Mouse (Mus musculus) testis, adult 2 months (tissue): ENCODE measurements around the gene Asb15. TPM values are rescaled to one million over a fixed set of nuclear protein-coding genes. Genes with fewer than 3 reads are reported as not detected.

ENCODE experiments used
- H3K27ac ChIP-seq: fragments of 200-500 bp; 2 replicates; pipeline ENCODE4 v1.5.1; 2012; ENCODE audit warnings: low read depth, low read length; ENCODE audit not compliant: control insufficient read depth, insufficient read depth
- H3K27me3 ChIP-seq: fragments of 200-500 bp; 2 replicates; pipeline ENCODE4 v1.6.1; 2012; ENCODE audit warnings: mild to moderate bottlenecking, low read length, moderate library complexity; ENCODE audit not compliant: control insufficient read depth, insufficient read depth
- H3K36me3 ChIP-seq: fragments of 200-500 bp; 2 replicates; pipeline ENCODE4 v1.6.1; 2012; ENCODE audit warnings: mild to moderate bottlenecking, low read length; ENCODE audit not compliant: control insufficient read depth, insufficient read depth
- H3K4me1 ChIP-seq: fragments of 200-500 bp; 2 replicates; pipeline ENCODE4 v1.6.1; 2012; ENCODE audit warnings: low read length; ENCODE audit not compliant: control insufficient read depth, insufficient read depth
- H3K4me3 ChIP-seq: fragments of 200-500 bp; 2 replicates; pipeline ENCODE4 v1.5.1; 2012; ENCODE audit warnings: low read depth, mild to moderate bottlenecking, low read length, moderate library complexity, mixed read lengths; ENCODE audit not compliant: control insufficient read depth
- CTCF ChIP-seq: fragments of 200-500 bp; IDR thresholded peaks from 2 replicates; pipeline ENCODE4 v1.5.1; 2012; ENCODE audit warnings: low read depth, mild to moderate bottlenecking, inconsistent platforms, low read length, moderate library complexity; ENCODE audit not compliant: control insufficient read depth, insufficient read depth, insufficient replicate concordance
- POLR2A ChIP-seq: fragments of 200-500 bp; IDR thresholded peaks from 2 replicates; pipeline ENCODE4 v1.6.1; 2012; ENCODE audit warnings: low read depth, mild to moderate bottlenecking, inconsistent platforms, low read length, moderate library complexity; ENCODE audit not compliant: control insufficient read depth
- polyA plus RNA-seq: library from polyadenylated mRNA; depleted of rRNA; stranded (reverse); fragments of >200 nt; gene quantifications from 2 replicates; pipeline ENCODE4 v1.2.3, GENCODE M21; 2012

Asb15 gene
- polyA plus RNA-seq, 1 experiment: 24.3 TPM

DNA sequence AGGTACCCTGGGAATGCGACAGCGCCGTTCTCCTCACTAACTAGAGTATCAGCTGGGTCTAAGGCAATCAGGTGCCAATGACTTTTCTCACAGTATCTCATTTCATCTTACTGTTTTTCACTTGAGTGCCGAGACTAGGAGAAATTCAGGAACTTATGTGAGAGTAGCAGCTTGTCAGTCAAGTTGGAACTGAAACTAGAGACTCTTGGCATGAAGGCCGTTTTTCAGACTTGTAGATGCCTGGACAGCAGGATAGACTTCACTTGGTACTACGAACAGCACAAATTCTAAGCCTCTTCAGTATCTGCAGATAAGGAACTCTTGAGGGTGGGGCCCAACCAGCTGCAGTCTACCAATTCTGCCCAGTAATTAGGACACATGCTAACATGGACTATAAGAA is 72.2 kb downstream of the Asb15 start:
- no peaks in the 10 kb centered on the region for H3K27me3 ChIP-seq
- TF ChIP-seq CTCF (no peak), POLR2A (no peak)
- H3K36me3 ChIP-seq: no peaks in the 10 kb centered on the region
- H3K4me3 ChIP-seq: no peak overlapping the region
- H3K27ac ChIP-seq: no peak overlapping the region
- peaks cover 8% of the 10 kb centered on the region for H3K4me1 ChIP-seq

DNA sequence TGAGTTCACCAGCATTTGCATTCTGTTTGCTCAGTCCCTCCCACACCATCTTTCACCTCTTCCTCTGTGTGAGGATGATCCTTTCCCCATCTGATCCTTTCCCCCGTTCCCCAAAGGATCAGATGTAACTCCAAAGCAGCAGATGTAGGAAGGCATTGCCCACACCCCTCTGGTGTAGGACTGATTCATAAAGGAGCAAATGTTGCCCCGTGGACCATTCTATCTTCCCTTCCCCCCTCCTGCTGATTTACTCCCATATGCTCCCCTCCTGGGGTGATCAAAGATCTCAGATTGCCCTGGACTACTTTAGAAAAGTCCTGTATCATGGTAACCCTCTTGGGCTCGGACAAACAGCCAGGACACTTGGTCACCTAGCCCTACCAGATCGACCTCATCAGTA is 72.8 kb downstream of the Asb15 start:
- no peaks in the 10 kb centered on the region for H3K27me3 ChIP-seq
- H3K27ac ChIP-seq: no peak overlapping the region
- H3K4me1 ChIP-seq: peaks cover 8% of the 10 kb centered on the region
- no peak overlapping the region for H3K4me3 ChIP-seq
- TF ChIP-seq CTCF (no peak), POLR2A (no peak)
- H3K36me3 ChIP-seq: no peaks in the 10 kb centered on the region

DNA sequence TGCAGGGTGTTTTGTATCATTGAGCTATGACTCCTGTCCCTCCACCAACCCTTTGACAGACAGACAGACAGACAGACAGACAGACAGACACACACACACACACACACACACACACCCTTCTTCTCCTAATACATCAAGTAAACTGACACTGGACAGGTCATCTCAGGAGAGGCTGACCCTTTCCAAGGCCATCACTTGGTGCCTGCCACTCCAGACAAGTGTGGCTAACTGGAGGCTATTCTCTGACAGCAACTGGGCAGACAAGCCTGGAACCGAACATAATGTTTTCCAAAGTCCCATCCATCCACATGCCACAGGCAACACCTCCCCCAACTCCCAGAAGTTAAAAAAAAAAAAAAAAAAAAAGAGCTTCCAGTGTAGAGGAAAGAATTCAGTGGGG is 73.7 kb downstream of the Asb15 start:
- TF ChIP-seq POLR2A (no peak), CTCF (no peak)
- H3K27me3 ChIP-seq: no peaks in the 10 kb centered on the region
- no peaks in the 10 kb centered on the region for H3K36me3 ChIP-seq
- no peak overlapping the region for H3K4me3 ChIP-seq
- no peak overlapping the region for H3K27ac ChIP-seq
- peaks cover 8% of the 10 kb centered on the region for H3K4me1 ChIP-seq

DNA sequence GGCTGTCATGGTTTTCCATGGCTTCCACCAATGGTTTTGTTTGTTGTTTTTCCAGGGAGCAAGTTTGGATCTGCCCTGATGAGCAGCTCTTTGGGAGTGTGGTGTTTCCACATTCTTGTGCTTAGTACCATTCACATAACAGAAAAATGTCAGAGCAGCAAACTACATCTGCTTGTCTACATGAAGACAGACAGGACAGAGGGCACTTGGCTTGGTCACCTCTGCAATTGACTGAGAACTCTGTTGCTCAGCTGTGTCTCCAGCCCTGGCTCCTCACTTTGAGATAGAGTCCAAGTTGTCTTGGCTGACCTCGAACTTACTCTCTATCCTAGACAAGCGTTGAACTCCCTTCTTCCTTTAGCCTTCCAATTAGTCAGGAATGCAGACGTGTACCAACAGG is 74.4 kb downstream of the Asb15 start:
- Histone ChIP-seq H3K4me1 (peaks cover 7% of the 10 kb centered on the region), H3K27me3 (no peaks in the 10 kb centered on the region), H3K27ac (no peak overlapping the region), H3K36me3 (no peaks in the 10 kb centered on the region), H3K4me3 (no peak overlapping the region)
- no peak for TF ChIP-seq CTCF
- TF ChIP-seq POLR2A: no peak

DNA sequence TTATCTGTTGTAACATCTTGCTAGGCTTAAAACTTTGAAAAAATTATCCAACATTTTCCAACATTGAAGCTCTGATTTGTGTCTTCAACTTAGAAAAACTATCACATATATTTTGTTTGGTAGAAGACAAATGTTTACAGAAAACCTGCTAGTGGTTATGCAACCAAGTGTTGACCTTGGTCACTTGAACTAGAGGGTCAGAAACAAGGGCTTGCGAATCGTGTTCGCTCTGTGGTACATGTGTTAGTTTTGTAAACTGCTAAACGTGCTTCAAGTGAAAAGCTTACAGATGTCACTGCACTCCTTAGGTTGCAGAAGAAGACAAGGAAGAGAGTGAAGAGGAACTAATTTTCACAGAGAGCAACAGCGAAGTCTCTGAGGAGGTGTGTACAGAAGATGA is 75.0 kb downstream of the Asb15 start:
- Histone ChIP-seq H3K27me3 (no peaks in the 10 kb centered on the region), H3K4me1 (peaks cover 2% of the 10 kb centered on the region), H3K4me3 (no peak overlapping the region), H3K36me3 (no peaks in the 10 kb centered on the region), H3K27ac (no peak overlapping the region)
- TF ChIP-seq CTCF (no peak), POLR2A (no peak)

DNA sequence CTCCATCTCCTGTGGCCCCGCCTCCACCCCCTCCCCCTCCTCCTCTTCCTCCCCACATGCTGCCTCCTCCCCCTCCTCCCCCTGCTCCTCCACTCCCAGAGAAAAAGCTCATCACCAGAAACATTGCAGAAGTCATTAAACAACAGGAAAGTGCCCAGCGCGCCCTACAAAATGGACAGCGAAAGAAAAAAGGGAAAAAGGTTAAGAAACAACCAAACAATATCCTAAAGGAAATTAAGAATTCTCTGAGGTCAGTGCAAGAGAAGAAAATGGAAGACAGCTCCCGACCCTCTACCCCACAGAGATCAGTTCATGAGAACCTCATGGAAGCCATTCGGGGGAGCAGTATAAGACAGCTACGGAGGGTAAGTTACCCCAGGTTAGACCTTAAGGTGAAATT is 76.3 kb downstream of the Asb15 start:
- H3K27me3 ChIP-seq: no peaks in the 10 kb centered on the region
- H3K27ac ChIP-seq: no peak overlapping the region
- TF ChIP-seq POLR2A: no peak
- no peaks in the 10 kb centered on the region for H3K36me3 ChIP-seq
- no peak overlapping the region for H3K4me3 ChIP-seq
- peaks cover 2% of the 10 kb centered on the region for H3K4me1 ChIP-seq

DNA sequence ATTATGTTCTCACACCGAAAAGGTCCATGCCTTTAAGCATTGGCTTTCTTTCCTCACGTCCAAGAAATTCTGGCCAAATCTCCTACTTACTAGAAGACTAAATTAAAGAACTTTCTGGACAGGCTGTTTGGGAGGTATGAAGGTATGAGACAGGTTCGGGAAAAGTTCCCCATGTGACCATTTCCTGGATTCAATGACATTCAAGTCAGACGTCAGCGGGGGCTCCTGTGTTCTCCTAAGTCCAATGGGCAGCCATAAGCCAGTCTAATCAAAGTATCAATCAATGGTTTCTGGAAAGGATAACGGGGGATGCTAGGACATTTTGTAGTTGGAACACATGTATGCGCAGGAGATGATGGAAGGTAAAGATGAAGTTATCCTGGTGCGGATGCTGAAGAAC is 77.7 kb downstream of the Asb15 start:
- Histone ChIP-seq H3K36me3 (no peaks in the 10 kb centered on the region), H3K27ac (no peak overlapping the region), H3K4me3 (no peak overlapping the region), H3K27me3 (no peaks in the 10 kb centered on the region), H3K4me1 (peaks cover 2% of the 10 kb centered on the region)
- TF ChIP-seq POLR2A (no peak), CTCF (no peak)

DNA sequence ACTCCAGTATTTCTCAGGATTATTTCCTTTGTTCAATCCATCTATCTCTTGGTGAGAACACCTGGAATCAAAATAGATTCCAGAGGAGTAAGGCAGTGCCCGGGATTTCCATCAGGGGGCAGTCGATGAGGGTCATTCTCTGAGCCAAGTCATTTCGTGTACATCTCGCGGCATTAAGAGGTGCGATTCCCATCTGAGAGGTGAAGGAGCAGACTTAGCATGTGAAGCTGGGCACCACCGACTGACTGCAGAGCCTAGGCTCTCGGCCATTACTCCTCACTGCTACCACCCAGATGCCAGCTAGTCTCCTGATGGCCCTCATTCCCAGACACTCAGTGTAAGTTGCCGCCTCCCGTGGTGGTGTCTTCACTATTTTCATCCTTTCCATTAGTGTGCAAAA is 78.6 kb downstream of the Asb15 start:
- Histone ChIP-seq H3K4me1 (peaks cover 2% of the 10 kb centered on the region), H3K27me3 (no peaks in the 10 kb centered on the region), H3K36me3 (no peaks in the 10 kb centered on the region), H3K4me3 (no peak overlapping the region), H3K27ac (no peak overlapping the region)
- no peak for TF ChIP-seq CTCF
- TF ChIP-seq POLR2A: no peak
